Mouse (Mus musculus) myocyte (in vitro differentiated cells): Measurements from ENCODE around the gene Olfr283. TPM values are rescaled to one million over a fixed set of nuclear protein-coding genes. Genes with fewer than 3 reads are reported as not detected.
"Not testable (repeated sequence)": the region's sequence is repeated elsewhere in the genome, so short reads cannot be mapped to it uniquely, and the experiment has no call there.

Experiments used
- H3K27me3 ChIP-seq: one replicate; pipeline ENCODE4 v1.6.1; 2011; ENCODE audit not compliant: control insufficient read depth, insufficient read depth, insufficient read length
- H3K36me3 ChIP-seq: one replicate; pipeline ENCODE4 v1.6.1; 2011; ENCODE audit not compliant: control insufficient read depth, insufficient read depth
- H3K4me2 ChIP-seq: one replicate; pipeline ENCODE4 v1.6.1; 2011; ENCODE audit warnings: low read depth, control low read depth
- H3K4me3 ChIP-seq: one replicate; pipeline ENCODE4 v1.5.1; 2011; ENCODE audit warnings: mild to moderate bottlenecking, control low read depth, moderate library complexity
- H3K79me2 ChIP-seq: one replicate; pipeline ENCODE4 v1.6.1; 2011; ENCODE audit not compliant: control insufficient read depth, insufficient read depth
- H3ac ChIP-seq: one replicate; pipeline ENCODE4 v1.6.1; 2011; ENCODE audit not compliant: control insufficient read depth, insufficient read length
- CEBPB ChIP-seq: IDR thresholded peaks from 2 replicates; pipeline ENCODE4 v1.6.1; 2011; ENCODE audit warnings: mild to moderate bottlenecking, moderate library complexity; ENCODE audit not compliant: poor library complexity, insufficient read depth, severe bottlenecking
- E2F4 ChIP-seq: IDR thresholded peaks from one replicate; pipeline ENCODE4 v1.6.1; 2011; ENCODE audit warnings: mild to moderate bottlenecking, control low read depth, moderate library complexity; ENCODE audit not compliant: insufficient read depth
- MAX ChIP-seq: IDR thresholded peaks from one replicate; pipeline ENCODE4 v1.6.1; 2011; ENCODE audit warnings: low read depth, mild to moderate bottlenecking, control low read depth
- MYOD1 ChIP-seq, 3 experiments: IDR thresholded peaks; one replicate each; pipeline ENCODE4 v1.6.1; 2011; ENCODE audit warnings: control low read depth in 2 of 3, low read depth in 2 of 3, mild to moderate bottlenecking in 2 of 3, moderate library complexity in 1 of 3; ENCODE audit not compliant: insufficient read length in 2 of 3, control insufficient read depth in 1 of 3
- MYOG ChIP-seq, 3 experiments: IDR thresholded peaks; one replicate each; pipeline ENCODE4 v1.6.1; 2011; ENCODE audit warnings: control low read depth in 2 of 3, low read depth in 2 of 3, mild to moderate bottlenecking in 2 of 3; ENCODE audit not compliant: insufficient read length in 2 of 3, control insufficient read depth in 1 of 3, insufficient read depth in 1 of 3
- POLR2A ChIP-seq: IDR thresholded peaks from one replicate; pipeline ENCODE4 v1.6.1; 2011; ENCODE audit warnings: low read depth, mild to moderate bottlenecking, control low read depth, moderate library complexity; ENCODE audit not compliant: insufficient read length
- POLR2AphosphoS2 ChIP-seq: IDR thresholded peaks from one replicate; pipeline ENCODE4 v1.6.1; 2011; ENCODE audit warnings: low read depth, control low read depth; ENCODE audit not compliant: insufficient read length
- REST ChIP-seq: IDR thresholded peaks from one replicate; pipeline ENCODE4 v1.6.1; 2011; ENCODE audit warnings: mild to moderate bottlenecking, control low read depth, moderate library complexity; ENCODE audit not compliant: insufficient read depth, insufficient read length
- SRF ChIP-seq: IDR thresholded peaks from one replicate; pipeline ENCODE4 v1.6.1; 2011; ENCODE audit warnings: low read depth; ENCODE audit not compliant: control insufficient read depth, insufficient read length
- TCF12 ChIP-seq: IDR thresholded peaks from one replicate; pipeline ENCODE4 v1.6.1; 2011; ENCODE audit warnings: mild to moderate bottlenecking, control low read depth; ENCODE audit not compliant: poor library complexity, insufficient read depth, severe bottlenecking
- TCF3 ChIP-seq: IDR thresholded peaks from one replicate; pipeline ENCODE4 v1.6.1; 2011; ENCODE audit warnings: low read depth, control low read depth; ENCODE audit not compliant: insufficient read length
- USF1 ChIP-seq: IDR thresholded peaks from one replicate; pipeline ENCODE4 v1.6.1; 2011; ENCODE audit warnings: low read depth, mild to moderate bottlenecking, control low read depth, moderate library complexity
- polyA plus RNA-seq: library from polyadenylated mRNA; unstranded; fragments of >200 nt; fragmentation: generic; extraction: Trizol; gene quantifications from one replicate; pipeline ENCODE4 v1.2.1, GENCODE M21; 2012; ENCODE audit warnings: missing spikeins

The Olfr283 gene
- polyA plus RNA-seq, 1 experiment, result not detected

- peaks cover 18% of the 10 kb centered on the region for H3K27me3 ChIP-seq
- no peak overlapping the region for H3ac ChIP-seq
- TF ChIP-seq POLR2AphosphoS2 (no peak), SRF (no peak), USF1 (no peak), TCF3 (no peak), POLR2A (no peak), TCF12 (no peak), REST (no peak), CEBPB (no peak), E2F4 (no peak), MYOG (IDR thresholded peaks at IDR 0.05; ENCODE audit: control insufficient read depth in 1 of 3, insufficient read depth in 1 of 3, insufficient read length in 2 of 3, low read depth in 2 of 3) (no peak)
- H3K36me3 ChIP-seq, result no peaks in the 10 kb centered on the region
- no peaks in the 10 kb centered on the region for H3K79me2 ChIP-seq
- no peak overlapping the region for H3K4me3 ChIP-seq
- H3K4me2 ChIP-seq, result no peak overlapping the region
These were observed 37.4 kb upstream of the Olfr283 start for GRCm38 (mm10) chr15:98418096-98418495.

DNA sequence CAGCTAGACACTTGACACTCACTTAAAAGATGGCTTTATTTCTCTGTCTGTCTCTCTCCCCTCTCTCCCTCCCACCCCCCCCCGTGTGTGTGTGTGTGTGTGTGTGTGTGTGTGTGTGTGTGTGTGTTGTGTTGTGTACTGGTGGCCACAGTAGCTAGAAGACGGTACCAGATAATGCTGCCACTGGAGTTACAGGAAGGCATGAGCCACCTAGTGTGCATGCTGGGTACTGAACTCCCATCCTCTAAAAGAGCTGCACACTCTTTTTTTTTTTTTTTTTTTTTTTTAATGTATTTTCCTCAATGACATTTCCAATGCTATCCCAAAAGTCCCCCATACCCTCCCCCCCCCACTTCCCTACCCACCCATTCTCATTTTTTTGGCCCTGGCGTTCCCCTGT lies 36.5 kb upstream of the Olfr283 start:
- H3K4me2 ChIP-seq, H3K36me3 ChIP-seq, H3K79me2 ChIP-seq, H3K4me3 ChIP-seq, H3ac ChIP-seq: not testable (repeated sequence)
- H3K27me3 ChIP-seq, result peaks cover 18% of the 10 kb centered on the region

GRCm38 (mm10) chr15:98416802-98417201 lies 36.1 kb upstream of the Olfr283 start:
- H3K4me3 ChIP-seq, H3ac ChIP-seq, H3K4me2 ChIP-seq, H3K79me2 ChIP-seq, H3K36me3 ChIP-seq: not testable (repeated sequence)
- peaks cover 18% of the 10 kb centered on the region for H3K27me3 ChIP-seq

- peaks cover 24% of the 10 kb centered on the region for H3K27me3 ChIP-seq
- TF ChIP-seq TCF12, result no peak
- TF ChIP-seq TCF3, result no peak
- no peak for TF ChIP-seq MYOD1 (IDR thresholded peaks at IDR 0.05; ENCODE audit: control insufficient read depth in 1 of 3, insufficient read length in 2 of 3, low read depth in 2 of 3)
- TF ChIP-seq MYOG (IDR thresholded peaks at IDR 0.05; ENCODE audit: control insufficient read depth in 1 of 3, insufficient read depth in 1 of 3, insufficient read length in 2 of 3, low read depth in 2 of 3), result no peak
- no peak for TF ChIP-seq POLR2A
- no peak for TF ChIP-seq REST
- TF ChIP-seq E2F4, result no peak
- no peak for TF ChIP-seq CEBPB
- TF ChIP-seq USF1, result no peak
- no peak for TF ChIP-seq POLR2AphosphoS2
- no peak for TF ChIP-seq MAX
- no peak for TF ChIP-seq SRF
- H3ac ChIP-seq, result no peak overlapping the region
- H3K79me2 ChIP-seq, result no peaks in the 10 kb centered on the region
- H3K4me3 ChIP-seq, result no peak overlapping the region
- H3K36me3 ChIP-seq, result no peaks in the 10 kb centered on the region
- H3K4me2 ChIP-seq, result no peak overlapping the region
These were observed 35.2 kb upstream of the Olfr283 start for GRCm38 (mm10) chr15:98415996-98416395.

DNA sequence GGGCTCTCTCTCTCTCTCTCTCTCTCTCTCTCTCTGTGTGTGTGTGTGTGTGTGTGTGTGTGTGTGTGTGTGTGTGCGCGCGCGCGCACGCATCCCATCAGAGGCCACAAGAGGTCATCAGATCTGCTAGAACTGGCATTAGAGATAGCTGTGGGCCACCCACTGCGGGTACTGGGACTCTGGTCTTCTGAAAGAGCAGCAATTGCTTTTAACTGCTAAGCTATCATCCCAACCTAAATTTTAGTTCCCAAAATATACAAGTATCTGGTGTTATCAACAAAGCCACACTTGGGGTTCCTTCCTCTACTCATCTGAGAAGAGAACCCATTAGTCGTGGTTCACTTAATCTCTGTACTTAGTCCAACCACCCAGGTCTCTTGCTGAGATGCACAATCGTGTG lies 29.5 kb upstream of the Olfr283 start:
- H3K4me2 ChIP-seq, result no peak overlapping the region
- H3K27me3 ChIP-seq, result peaks cover 17% of the 10 kb centered on the region
- no peaks in the 10 kb centered on the region for H3K79me2 ChIP-seq
- TF ChIP-seq MAX (no peak), MYOG (IDR thresholded peaks at IDR 0.05; ENCODE audit: control insufficient read depth in 1 of 3, insufficient read depth in 1 of 3, insufficient read length in 2 of 3, low read depth in 2 of 3) (no peak), CEBPB (no peak)
- H3ac ChIP-seq, result no peak overlapping the region
- H3K36me3 ChIP-seq, result no peaks in the 10 kb centered on the region
- H3K4me3 ChIP-seq, result no peak overlapping the region

DNA sequence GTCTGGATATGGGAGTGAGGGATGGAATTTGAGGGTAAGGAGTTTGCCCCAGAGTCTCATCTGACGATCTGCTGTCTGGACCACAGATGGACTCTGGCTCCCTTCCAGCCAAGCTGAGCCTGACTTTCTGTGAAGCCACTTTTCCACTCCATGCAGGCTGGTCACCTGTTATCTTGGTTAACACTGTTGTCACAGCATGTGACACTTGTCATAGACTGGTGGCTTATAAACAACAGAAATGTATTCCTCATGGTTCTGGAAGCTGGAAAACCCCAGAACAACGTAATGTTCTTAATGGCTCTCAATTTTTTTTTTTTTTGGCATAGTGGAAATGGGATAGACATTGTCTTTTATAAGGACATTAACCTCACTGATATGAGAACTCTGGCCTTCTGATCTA lies 28.9 kb upstream of the Olfr283 start:
- peaks cover 13% of the 10 kb centered on the region for H3K27me3 ChIP-seq
- TF ChIP-seq POLR2A (no peak), MYOG (IDR thresholded peaks at IDR 0.05; ENCODE audit: control insufficient read depth in 1 of 3, insufficient read depth in 1 of 3, insufficient read length in 2 of 3, low read depth in 2 of 3) (no peak)
- H3K4me3 ChIP-seq, result no peak overlapping the region
- no peak overlapping the region for H3ac ChIP-seq
- H3K36me3 ChIP-seq, result no peaks in the 10 kb centered on the region
- no peaks in the 10 kb centered on the region for H3K79me2 ChIP-seq
- H3K4me2 ChIP-seq, result no peak overlapping the region
